Mouse (Mus musculus) gastrocnemius, adult 18-20 months (tissue): ENCODE measurements around the gene Rnf169. TPM values are rescaled to one million over a fixed set of nuclear protein-coding genes. Genes with fewer than 3 reads are reported as not detected.

Experiments used
- DNase-seq: peaks from one replicate; pipeline ENCODE4 v3.0.0; 2021; ENCODE audit warnings: low spot score
- total RNA-seq, 2 experiments: library from RNA; stranded (reverse); gene quantifications; 2 replicates each; pipeline ENCODE4 v1.2.3; 2021

The Rnf169 gene
- total RNA-seq, 2 experiments from 2014 or later = 4.6 to 7.1 TPM

DNA sequence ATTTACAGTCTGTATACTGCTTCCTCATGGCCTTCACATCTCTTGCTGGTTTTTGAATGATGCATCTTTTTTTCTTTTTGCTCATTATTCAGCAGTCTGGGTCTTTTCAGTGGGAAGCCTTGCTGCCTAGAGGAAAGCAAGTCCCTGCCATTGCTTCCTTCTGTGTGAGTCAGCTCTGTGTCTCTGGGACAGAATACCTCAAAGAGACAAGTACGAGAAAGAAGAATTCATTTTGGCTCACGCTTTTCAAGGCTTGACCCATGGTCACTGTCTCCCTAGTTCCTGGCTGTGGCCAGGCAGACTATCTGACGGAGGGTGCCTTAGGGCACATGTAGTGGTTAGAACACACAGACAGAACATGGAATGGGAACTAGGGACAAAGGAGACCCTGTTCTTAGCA, 86.3 kb downstream of the Rnf169 start:
- DNase-seq = no peak

- no peak for DNase-seq
Observed at GRCm38 (mm10) chr7:99892351-99892750, 87.9 kb downstream of the Rnf169 start.

DNA sequence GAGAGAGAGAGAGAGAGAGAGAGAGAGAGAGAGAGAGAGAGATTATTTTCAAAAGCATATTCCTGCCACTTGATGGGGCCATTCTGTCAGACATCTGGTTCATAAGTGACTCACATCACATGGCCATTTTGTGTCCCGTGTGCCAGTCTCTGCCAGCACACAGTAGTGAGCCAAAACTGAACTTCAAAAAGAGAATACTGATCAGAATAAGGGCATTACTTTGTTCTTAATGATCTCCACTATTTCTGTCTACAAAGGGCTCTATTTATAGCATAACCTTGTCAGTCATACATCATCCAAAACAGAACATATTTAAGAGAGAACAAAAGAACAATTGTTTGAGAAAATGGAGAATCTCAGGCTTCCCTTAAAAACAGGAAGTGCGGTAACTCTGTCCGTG, 88.8 kb downstream of the Rnf169 start:
- DNase-seq = no peak

DNA sequence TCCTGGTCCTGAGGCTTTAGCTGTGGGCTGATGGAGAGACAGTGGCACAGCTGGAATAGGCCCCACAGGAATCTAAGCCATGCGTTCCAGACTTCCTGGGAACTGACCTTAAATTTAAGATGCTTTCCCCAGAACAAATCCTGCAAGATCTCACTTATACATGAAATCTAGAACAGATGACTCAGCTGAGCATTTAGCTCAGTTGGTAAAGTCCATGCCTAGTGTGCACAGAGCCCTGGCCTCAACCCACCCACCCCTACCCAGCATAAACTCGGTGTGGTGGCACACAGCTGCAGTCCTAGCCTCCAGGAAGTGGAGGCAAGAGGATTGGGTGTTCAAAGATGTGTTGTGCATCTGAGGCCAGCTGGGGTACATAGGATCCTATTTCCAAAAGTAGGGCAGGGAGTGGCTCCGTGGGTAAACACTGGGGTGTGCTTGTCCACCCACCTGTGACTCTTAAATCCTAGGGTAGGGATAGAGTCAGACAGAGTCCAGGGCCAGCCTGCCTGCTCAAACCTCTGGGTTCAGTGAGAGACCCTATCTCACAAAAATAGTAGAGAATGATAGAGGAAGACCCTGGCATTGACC, 90.0 kb downstream of the Rnf169 start:
- DNase-seq = no peak

DNA sequence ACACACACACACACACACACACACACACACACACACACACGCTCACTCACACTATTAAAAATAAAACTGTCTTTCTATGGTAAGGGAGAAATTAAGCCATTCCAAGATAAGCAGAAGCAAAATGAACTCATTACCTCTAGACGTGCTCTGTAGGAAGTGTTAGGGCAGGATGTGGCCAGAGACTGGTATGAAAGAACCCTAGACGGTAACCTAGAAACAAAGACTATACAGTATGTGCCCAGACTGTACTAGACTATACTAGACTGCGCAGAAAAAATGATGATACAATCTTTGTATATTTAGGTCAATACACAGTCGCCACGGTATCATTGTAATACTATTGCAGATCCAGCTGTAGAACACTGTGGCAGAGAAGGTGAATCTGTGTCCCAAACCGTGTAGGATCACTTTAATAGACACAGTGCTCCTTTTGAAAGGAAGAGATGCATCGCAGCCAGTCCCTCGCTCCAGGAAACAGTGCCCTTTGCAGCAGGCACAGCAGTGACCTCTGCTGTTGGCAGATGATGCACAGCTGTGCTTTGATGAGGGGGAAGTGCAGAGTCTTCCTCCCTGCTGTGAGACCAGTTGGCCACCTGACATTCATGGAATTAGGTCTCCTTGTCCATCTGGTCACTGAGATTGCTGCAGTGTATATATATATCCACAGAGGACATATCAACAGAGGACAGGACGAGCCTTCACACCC, 90.9 kb downstream of the Rnf169 start:
- DNase-seq = no peak

DNA sequence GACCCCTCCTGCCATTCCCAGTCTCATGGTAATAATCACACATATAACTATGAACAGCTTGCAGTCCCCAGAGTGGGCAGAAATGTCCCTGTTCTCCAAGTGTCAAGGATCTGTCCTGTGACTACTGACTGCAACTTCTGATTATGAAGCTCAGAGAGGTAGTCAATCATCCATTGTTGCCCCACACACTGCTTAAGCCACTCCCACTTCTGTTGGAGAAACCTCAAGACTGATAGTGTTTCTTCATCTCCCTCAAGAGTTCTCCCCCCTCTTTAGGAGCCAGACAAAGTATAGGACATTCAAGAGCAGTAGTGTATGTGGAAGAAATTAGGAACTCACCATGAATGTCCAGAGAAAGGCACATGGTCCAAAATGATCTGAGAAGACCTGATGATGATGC, 92.5 kb downstream of the Rnf169 start:
- no peak for DNase-seq

- no peak for DNase-seq
Observed at GRCm38 (mm10) chr7:99887230-99887735, 93.0 kb downstream of the Rnf169 start.

DNA sequence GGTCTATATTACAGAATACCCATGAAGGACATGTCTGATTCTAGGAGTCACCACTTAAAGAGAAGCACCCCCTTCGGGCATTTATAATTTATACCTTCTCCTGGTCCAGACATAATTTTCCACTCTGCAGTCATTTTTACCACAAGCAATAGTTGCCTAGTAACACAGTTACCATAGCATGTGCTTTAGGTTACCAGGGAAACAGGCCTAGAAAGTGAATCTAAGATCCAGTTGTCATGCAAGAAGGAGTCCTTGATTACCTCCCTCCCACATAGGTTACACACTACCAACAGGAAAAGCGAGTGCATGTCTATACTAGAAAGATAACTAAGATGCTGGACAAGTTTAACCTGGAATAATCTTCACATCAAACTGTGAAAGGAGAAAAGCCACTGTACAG, 102.0 kb downstream of the Rnf169 start:
- DNase-seq = no peak

- peak; percentile 86 for DNase-seq
Observed at GRCm38 (mm10) chr7:99876345-99876744, 103.9 kb downstream of the Rnf169 start.

GRCm38 (mm10) chr7:99875891-99876290, 104.4 kb downstream of the Rnf169 start:
- no peak for DNase-seq

GRCm38 (mm10) chr7:99873965-99874364, 106.3 kb downstream of the Rnf169 start:
- DNase-seq = no peak

Other genes with a start within 250 kb of the Rnf169 start
- not detected for gene Olfr521, start 216.9 kb downstream of the Rnf169 start, total RNA-seq
- gene Neu3, start 152.0 kb downstream of the Rnf169 start, total RNA-seq = 1 to 10 TPM; 2.5 to 3.0 TPM
- 1 to 10 TPM in 1 of 2 experiments, under 1 TPM in 1; 0.66 to 1.2 TPM for gene Xrra1, start 121.3 kb downstream of the Rnf169 start, total RNA-seq
- gene Spcs2, start 117.0 kb downstream of the Rnf169 start, total RNA-seq = 10 to 100 TPM; 78.8 to 79.8 TPM
- gene Chrdl2, start 25.7 kb upstream of the Rnf169 start, total RNA-seq = 1 to 10 TPM; 1.4 to 1.7 TPM
- gene Pold3, start 141.1 kb upstream of the Rnf169 start, total RNA-seq = 1 to 10 TPM; 4.8 to 5.2 TPM
- gene Lipt2, start 178.8 kb upstream of the Rnf169 start, total RNA-seq = 1 to 10 TPM; 3.9 to 4.3 TPM
- gene Kcne3, start 196.1 kb upstream of the Rnf169 start, total RNA-seq = under 1 TPM; 0.39 to 0.55 TPM
- 10 to 100 TPM; 18.1 to 19.3 TPM for gene Pgm2l1, start 246.9 kb upstream of the Rnf169 start, total RNA-seq